Mouse (Mus musculus) spleen, adult 12 weeks (tissue): Measurements from ENCODE around the gene Brcc3.

Source experiments
- DNase-seq: peaks from one replicate; pipeline ENCODE4 v3.0.0; 2022; ENCODE audit warnings: low spot score

Brcc3 gene

GRCm38 (mm10) chrX:75415936-75416785 is at the start of gene Brcc3, which contains the start of the genes Cmc4 and Mtcp1:
Gene Brcc3, plus strand, starts transcription at chrX:75416628.
Gene Cmc4, minus strand, starts transcription at chrX:75416584.
Gene Mtcp1, minus strand, starts transcription at chrX:75416588.
- DNase-seq = peak; percentile 84

DNA sequence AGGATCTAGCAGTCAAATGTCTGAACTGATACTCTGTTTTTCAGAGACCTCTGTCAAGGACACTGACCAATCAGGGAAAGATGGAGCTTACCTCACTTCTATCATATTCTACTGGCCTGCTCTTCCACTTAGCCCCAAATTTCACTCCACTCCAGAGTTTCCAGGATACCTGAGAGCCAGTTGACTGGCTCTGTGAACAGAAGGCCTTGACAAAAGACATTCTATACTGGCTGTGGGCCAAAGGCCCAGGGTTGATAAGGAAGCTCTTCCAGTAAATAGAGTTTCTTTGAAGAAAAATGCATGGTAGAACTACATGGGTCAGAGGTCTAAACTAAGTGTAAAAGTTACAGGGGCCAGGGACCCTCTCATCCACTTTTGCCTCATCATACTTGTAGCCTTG is 46.2 kb upstream of the Brcc3 start:
- DNase-seq = no peak

DNA sequence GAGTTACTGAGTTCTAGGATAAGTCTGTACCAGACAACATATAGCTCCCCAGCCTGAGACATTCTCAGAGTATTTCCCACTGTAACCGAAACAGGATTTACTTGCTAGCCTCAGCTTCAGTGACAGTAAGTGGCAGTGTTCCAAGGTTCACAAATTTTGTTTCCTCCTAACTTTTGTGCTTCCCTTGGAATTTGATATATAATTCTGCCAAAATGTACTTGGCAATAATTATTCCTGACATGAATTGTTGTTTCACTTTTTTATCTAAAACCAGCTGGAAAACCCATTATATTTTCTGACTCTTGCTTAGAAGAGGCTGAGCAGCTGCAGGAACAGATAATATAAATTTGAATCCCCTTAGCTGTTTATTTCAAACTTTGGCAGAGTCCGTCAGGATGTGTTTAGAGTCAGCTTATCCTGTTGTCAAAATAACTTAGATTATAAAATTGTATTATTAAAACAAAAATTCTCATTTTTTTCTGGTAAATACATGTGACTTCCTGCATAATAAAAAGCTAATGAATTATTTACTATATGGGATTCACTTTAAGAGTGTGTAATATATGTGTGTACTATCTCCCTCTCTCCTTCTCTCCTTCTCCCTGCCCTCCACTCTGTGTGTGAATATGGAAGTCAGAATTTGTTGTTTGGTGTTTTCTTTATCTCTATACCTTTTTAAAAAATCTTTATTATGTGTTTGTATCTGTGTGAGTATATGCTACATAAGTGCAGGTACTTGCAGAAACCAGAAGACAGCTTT is 43.6 kb upstream of the Brcc3 start:
- no peak for DNase-seq

GRCm38 (mm10) chrX:75376815-75377214 is 39.6 kb upstream of the Brcc3 start:
- no peak for DNase-seq

DNA sequence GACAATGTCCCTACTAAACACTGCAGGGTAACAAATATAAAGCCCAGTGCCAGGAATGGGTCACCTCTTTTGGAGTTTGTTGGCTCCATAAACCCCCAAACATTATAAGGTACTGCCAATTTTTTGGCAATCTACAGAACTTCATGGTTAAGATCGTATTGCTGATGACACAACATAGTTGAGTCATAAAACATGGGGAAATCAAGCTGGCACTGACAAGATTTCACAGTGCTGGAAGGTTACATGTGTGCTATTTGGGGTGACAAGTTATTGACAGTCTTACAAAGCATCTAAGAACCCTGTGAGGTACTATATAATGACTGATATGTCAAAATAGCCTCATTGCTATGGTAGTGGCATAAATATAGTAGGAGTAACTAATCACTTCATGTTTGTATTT is 35.3 kb upstream of the Brcc3 start:
- DNase-seq = no peak

DNA sequence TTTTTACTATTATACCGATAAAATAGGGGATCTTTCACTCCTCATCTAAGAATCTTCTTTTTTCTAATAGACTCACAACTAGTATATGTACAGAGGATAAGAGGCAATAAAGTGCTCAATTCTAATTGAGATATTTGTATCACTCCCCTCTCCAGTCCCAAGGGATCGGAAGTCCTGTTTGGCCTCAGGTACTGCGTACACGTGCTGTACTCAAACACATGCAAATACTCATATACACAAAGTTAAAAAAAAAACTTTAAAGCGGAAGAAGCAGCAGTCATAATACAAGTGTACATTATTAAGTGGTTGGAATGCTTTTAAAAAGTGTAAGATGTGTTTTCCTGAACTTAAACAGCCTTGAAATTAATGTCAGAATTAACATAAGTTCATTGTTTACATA is 34.7 kb upstream of the Brcc3 start:
- DNase-seq = no peak

DNA sequence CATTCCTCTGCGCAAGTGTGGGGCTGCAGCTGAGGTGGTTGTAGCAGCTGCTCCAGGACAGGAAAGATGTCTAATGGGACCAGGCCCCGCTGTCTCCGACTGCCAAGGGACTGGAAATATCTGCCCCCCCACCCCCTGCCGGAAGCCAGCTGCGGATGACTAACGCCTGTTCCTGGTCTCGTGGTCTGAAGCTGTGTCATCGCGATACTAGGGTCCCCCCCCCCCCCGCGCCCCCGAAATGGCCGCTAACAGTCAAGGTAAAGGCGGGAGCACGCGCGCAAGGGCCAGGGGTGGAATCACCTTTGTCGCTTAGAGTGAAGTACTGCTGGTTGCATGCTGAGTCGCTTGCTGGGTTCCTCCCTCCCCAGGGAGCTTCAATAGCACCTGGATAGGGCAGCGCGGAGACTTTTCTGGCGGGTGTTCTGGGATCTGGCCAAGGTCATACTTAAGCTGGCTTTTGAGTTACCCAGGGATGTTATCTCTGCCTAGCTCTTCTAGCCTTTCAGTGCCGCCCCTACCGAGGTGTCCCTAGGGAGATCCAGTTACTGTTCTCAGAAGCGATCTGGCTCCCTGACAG is 34.1 kb upstream of the Brcc3 start, which contains the start of the genes Fundc2 and F8:
TSS of gene Fundc2 (plus strand) at position 205 of the 577 bp plus-strand sequence.
TSS of gene F8 (minus strand) at position 421 of the 577 bp plus-strand sequence.
- peak; percentile 47 for DNase-seq

DNA sequence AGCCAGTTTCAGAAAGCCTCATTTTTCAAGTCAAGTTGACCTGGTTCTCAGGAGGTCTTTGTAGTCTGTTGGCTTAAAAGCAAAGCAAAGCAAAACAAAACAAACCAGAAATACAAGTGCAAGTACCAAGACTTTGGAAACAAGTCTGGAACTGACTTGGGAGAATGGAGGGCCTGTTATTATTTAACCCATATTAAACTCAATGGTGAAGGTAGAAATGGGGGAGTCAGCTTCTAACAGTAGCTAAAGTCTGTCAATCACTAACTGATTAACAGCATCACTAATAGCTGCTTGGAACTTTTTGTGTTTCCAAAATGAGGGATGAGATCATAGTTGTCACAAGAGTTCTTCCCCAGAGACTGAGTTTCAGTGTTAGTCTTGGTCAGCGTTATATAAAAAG is 17.0 kb upstream of the Brcc3 start:
- DNase-seq = no peak

DNA sequence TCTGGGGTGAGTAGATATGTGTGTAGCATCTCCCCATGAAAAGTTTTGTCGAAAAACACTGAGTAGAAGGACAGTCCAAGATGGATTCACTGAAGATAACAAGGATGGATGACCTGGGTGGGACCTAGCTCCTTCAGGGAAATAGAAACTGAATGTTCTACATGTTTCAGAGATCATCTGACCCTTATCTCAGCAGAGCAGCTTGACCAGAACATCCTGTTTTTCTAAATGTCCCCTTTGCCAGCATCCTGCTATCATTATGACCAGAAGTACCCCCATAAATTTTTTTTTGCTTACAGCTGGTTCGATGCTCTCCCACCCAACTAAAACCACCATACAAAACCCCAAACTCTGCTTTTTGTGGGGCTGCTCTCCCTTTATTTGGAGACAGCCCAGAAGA is 13.8 kb upstream of the Brcc3 start:
- DNase-seq = no peak

- DNase-seq = no peak
These were observed 13.1 kb upstream of the Brcc3 start for GRCm38 (mm10) chrX:75403350-75403749.

GRCm38 (mm10) chrX:75409711-75410110 is 6.7 kb upstream of the Brcc3 start:
- DNase-seq = no peak

DNA sequence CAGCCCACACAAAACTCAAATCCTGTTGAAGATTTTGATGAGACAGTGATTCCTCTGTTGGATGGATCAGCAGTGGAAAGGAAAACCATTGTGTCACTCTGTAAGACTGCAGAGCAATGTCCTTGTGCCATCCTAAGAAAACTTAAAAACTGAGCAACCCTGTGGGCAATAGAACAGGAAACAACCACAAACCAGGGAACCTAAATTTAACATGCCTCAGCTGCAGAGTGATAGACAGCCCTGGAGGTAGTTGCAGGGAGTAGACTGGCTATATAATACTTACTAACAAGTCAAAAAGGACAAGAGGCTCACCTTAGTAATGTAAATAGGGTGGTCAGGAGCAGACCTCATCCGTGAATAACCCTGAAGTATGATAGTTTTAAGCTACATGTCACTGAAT is 38.2 kb downstream of the Brcc3 start:
- no peak for DNase-seq

GRCm38 (mm10) chrX:75475182-75475644 is 58.8 kb downstream of the Brcc3 start:
- peak; percentile 19 for DNase-seq

DNA sequence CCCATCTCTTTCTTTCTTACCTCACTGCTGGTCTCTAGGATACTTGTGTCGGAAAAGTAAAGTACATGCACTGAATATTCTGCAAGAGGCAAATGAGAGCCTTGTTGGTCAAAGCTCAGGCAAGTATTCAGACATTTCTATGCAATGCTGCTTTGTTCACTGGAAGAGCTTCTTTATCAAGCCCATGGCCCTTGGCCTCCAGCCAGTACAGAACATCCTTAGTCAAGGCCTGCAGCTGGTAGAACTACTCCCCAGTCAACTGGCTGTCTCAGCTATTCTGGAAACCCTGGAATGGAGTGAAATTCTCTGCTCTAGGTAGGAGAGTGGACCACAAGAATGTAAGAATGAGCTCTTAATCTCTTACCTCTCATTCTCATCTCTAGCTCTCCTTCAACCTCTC is 73.5 kb downstream of the Brcc3 start:
- no peak for DNase-seq
